Mouse (Mus musculus) ES-Bruce4 (cell line): Measurements from ENCODE around the gene Tgm6. TPM values are rescaled to one million over a fixed set of nuclear protein-coding genes. Genes with fewer than 3 reads are reported as not detected.

Experiments
- H3K27ac ChIP-seq: 2 replicates; pipeline ENCODE4 v1.5.1; 2012; ENCODE audit warnings: low read length, inconsistent platforms; ENCODE audit not compliant: insufficient read depth
- H3K27me3 ChIP-seq: 2 replicates; pipeline ENCODE4 v1.6.1; 2012; ENCODE audit warnings: mild to moderate bottlenecking, low read length, inconsistent platforms; ENCODE audit not compliant: control insufficient read depth, poor library complexity, insufficient read depth, severe bottlenecking
- H3K36me3 ChIP-seq: 2 replicates; pipeline ENCODE4 v1.6.1; 2012; ENCODE audit warnings: inconsistent platforms, mild to moderate bottlenecking, low read length, moderate library complexity; ENCODE audit not compliant: control insufficient read depth, poor library complexity, insufficient read depth, severe bottlenecking
- H3K4me1 ChIP-seq: one replicate; pipeline ENCODE4 v1.8.1; 2011; ENCODE audit warnings: low read length; ENCODE audit not compliant: control insufficient read depth, insufficient read depth
- H3K4me3 ChIP-seq: 2 replicates; pipeline ENCODE4 v1.5.1; 2011; ENCODE audit warnings: low read depth, mild to moderate bottlenecking, low read length
- H3K9ac ChIP-seq: 2 replicates; pipeline ENCODE4 v1.6.1; 2012; ENCODE audit warnings: low read depth, mild to moderate bottlenecking, inconsistent platforms; ENCODE audit not compliant: poor library complexity, severe bottlenecking
- H3K9me3 ChIP-seq: replicated peaks from 2 replicates; pipeline ENCODE4 v1.6.1; 2012; ENCODE audit warnings: mild to moderate bottlenecking, low read length, inconsistent platforms; ENCODE audit not compliant: control insufficient read depth, poor library complexity, insufficient read depth, severe bottlenecking
- CTCF ChIP-seq: IDR thresholded peaks from one replicate; pipeline ENCODE4 v1.8.1; 2011; ENCODE audit warnings: low read depth, low read length
- EP300 ChIP-seq: IDR thresholded peaks from 2 replicates; pipeline ENCODE4 v1.6.1; 2011; ENCODE audit warnings: low read depth, low read length; ENCODE audit not compliant: insufficient read depth
- POLR2A ChIP-seq: IDR thresholded peaks from one replicate; pipeline ENCODE4 v1.8.1; 2011; ENCODE audit warnings: low read length; ENCODE audit not compliant: insufficient read depth
- polyA plus RNA-seq: library from polyadenylated mRNA; stranded (reverse); fragments of >200 nt; gene quantifications from 2 replicates; pipeline ENCODE4 v1.2.4, GENCODE M21; 2011; ENCODE audit warnings: low read depth; ENCODE audit not compliant: missing spikeins, insufficient read depth, insufficient read length

Gene Tgm6
- polyA plus RNA-seq = not detected in 2 replicates

DNA sequence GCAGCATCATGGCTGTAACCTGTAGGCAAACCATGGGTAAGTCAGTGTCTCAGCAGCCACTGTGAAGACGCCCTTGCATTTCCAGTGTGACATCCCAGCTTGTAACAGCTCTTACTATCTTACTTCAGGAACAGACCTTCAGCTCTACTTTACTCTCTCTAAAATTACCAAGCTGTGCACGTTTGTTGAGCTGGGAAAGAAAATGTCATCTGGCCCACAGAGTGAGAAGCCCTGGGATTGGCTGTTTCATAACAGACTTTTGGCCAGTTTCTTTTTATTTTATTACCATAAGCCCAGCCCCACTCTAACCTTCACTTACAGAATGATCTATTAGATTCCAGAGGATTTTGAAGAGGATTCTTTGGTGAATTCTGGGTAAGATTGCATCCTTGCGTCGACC is at the start of gene Tgm6:
Gene Tgm6 (plus strand): TSS at position 301 of the 400 bp plus-strand sequence.
- Histone ChIP-seq H3K9me3 (no peaks in the 10 kb centered on the region), H3K9ac (no peak within 1 kb of the TSS), H3K27ac (no peak within 1 kb of the TSS), H3K36me3 (no peaks in the 10 kb centered on the region), H3K27me3 (no peaks in the 10 kb centered on the region; the same call in 1 of the 2 replicates), H3K4me1 (no peaks in the 10 kb centered on the region), H3K4me3 (no peak within 1 kb of the TSS)
- TF ChIP-seq EP300 (no peak), CTCF (no peak), POLR2A (no peak)

DNA sequence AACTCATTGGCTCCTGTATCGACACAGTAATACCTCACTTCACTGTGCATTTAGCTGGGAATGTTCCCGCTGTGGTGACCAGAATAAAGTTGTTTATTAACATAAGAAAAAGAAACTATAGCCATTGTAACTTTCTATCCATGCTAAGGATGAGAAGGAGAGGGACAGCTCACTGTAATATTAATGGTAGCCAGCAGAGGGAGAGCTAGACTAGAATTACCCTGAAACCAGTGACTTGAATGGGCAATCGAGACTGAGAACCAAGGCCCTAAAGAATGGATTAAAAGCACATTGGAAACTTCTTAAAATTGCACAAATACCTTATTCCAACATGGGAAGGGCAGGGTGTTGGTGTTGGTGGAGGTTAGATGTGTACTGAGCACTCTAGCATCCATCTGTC is 44.0 kb upstream of the Tgm6 start:
- TF ChIP-seq CTCF (no peak), EP300 (no peak), POLR2A (no peak)
- H3K4me3 ChIP-seq = no peak overlapping the region
- H3K4me1 ChIP-seq = no peaks in the 10 kb centered on the region
- no peaks in the 10 kb centered on the region for H3K36me3 ChIP-seq
- H3K9ac ChIP-seq = no peak overlapping the region
- no peak overlapping the region for H3K27ac ChIP-seq
- H3K27me3 ChIP-seq = no peaks in the 10 kb centered on the region
- H3K9me3 ChIP-seq = no peaks in the 10 kb centered on the region

- no peaks in the 10 kb centered on the region for H3K36me3 ChIP-seq
- TF ChIP-seq EP300 (no peak), POLR2A (no peak), CTCF (no peak)
- H3K4me1 ChIP-seq = no peaks in the 10 kb centered on the region
- H3K27me3 ChIP-seq = no peaks in the 10 kb centered on the region
- H3K9me3 ChIP-seq = no peaks in the 10 kb centered on the region
- H3K27ac ChIP-seq = no peak overlapping the region
- no peak overlapping the region for H3K9ac ChIP-seq
- H3K4me3 ChIP-seq = no peak overlapping the region
Measured at GRCm38 (mm10) chr2:130070396-130070795, 41.8 kb upstream of the Tgm6 start.

DNA sequence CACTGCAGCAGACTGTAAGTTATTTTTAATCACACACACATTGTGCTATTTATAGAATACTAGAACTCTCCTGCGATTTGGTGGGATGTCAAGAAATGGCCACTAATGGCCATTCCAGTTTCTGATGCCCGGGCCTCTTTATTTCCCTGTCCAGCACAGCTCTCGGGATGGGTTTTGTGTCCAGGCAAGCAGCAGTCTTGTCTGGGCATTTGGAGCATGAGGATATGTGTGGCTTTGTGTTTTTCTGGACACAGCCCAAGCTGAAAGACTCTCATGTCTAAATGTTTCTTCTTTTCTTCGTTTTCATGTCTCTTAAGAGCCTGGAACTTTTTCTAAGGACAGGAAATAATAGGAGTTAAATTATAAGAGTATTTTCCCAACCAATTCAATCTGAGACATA is 588 bp downstream of the Tgm6 start:
- no peaks in the 10 kb centered on the region; the same call in 1 of the 2 replicates for H3K27me3 ChIP-seq
- TF ChIP-seq CTCF = no peak
- no peak for TF ChIP-seq POLR2A
- TF ChIP-seq EP300 = no peak
- no peaks in the 10 kb centered on the region for H3K9me3 ChIP-seq
- no peak overlapping the region for H3K4me3 ChIP-seq
- H3K4me1 ChIP-seq = no peaks in the 10 kb centered on the region
- H3K36me3 ChIP-seq = no peaks in the 10 kb centered on the region
- H3K27ac ChIP-seq = no peak overlapping the region
- H3K9ac ChIP-seq = no peak overlapping the region

DNA sequence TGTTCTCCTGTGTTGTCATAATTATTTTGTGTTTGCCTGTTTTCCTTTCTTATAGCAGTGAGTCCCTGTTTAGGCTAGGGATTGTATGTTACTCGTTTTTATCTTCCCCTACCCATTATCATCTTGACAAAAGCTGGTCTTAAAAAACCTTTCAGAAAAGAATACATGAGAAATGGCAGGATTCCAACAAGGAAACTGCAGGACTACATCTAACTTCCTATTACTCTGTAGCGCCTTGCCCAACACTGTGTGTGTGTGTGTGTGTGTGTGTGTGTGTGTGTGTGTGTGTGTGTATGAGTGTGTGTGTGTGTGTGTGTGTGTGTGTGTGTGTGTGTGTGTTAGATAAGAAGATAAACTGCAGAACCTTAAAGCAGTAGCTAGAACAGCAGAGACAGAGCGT is 1.2 kb downstream of the Tgm6 start:
- Histone ChIP-seq H3K9ac (no peak overlapping the region), H3K4me1 (no peaks in the 10 kb centered on the region), H3K27ac (no peak overlapping the region), H3K9me3 (no peaks in the 10 kb centered on the region), H3K36me3 (no peaks in the 10 kb centered on the region), H3K27me3 (no peaks in the 10 kb centered on the region; the same call in 1 of the 2 replicates), H3K4me3 (no peak overlapping the region)
- TF ChIP-seq POLR2A (no peak), EP300 (no peak), CTCF (no peak)

GRCm38 (mm10) chr2:130118649-130119048 is 6.4 kb downstream of the Tgm6 start:
- TF ChIP-seq CTCF (no peak), POLR2A (no peak)
- no peaks in the 10 kb centered on the region for H3K9me3 ChIP-seq
- no peak overlapping the region for H3K27ac ChIP-seq

More at GRCm38 (mm10) chr2:130118649-130119048, 6.4 kb downstream of the Tgm6 start:
- no peaks in the 10 kb centered on the region for H3K4me1 ChIP-seq
- no peaks in the 10 kb centered on the region for H3K36me3 ChIP-seq
- no peaks in the 10 kb centered on the region for H3K27me3 ChIP-seq
- no peak overlapping the region for H3K4me3 ChIP-seq
- no peak overlapping the region for H3K9ac ChIP-seq
